Mouse (Mus musculus) intestine, embryonic 15.5 days (tissue): ENCODE results near the gene Arhgef10l. TPM values are rescaled to one million over a fixed set of nuclear protein-coding genes. Genes with fewer than 3 reads are reported as not detected.

Experiments used
- ATAC-seq: fragments of 200-750 bp; cut with Nextera tagmentation; 2 replicates; pipeline ENCODE4 v1.8.0; 2017; ENCODE audit warnings: moderate TSS enrichment, moderate library complexity
- H3K27ac ChIP-seq: fragments of 300-500 bp; sonication (generic); 2 replicates; pipeline ENCODE4 v1.5.1; 2015; ENCODE audit warnings: mild to moderate bottlenecking, inconsistent platforms
- H3K27me3 ChIP-seq: fragments of 300-500 bp; sonication (generic); replicated peaks from 2 replicates; pipeline ENCODE4 v1.6.1; 2015; ENCODE audit warnings: inconsistent platforms
- H3K36me3 ChIP-seq: fragments of 300-500 bp; sonication (generic); 2 replicates; pipeline ENCODE4 v1.6.1; 2015; ENCODE audit warnings: inconsistent platforms
- H3K4me1 ChIP-seq: fragments of 300-500 bp; sonication (generic); replicated peaks from 2 replicates; pipeline ENCODE4 v1.6.1; 2015; ENCODE audit warnings: inconsistent platforms
- H3K4me2 ChIP-seq: fragments of 300-500 bp; sonication (generic); replicated peaks from 2 replicates; pipeline ENCODE4 v1.6.1; 2015; ENCODE audit warnings: mild to moderate bottlenecking, inconsistent platforms
- H3K4me3 ChIP-seq: fragments of 300-500 bp; sonication (generic); replicated peaks from 2 replicates; pipeline ENCODE4 v1.5.1; 2015; ENCODE audit warnings: inconsistent platforms
- H3K9ac ChIP-seq: fragments of 300-500 bp; sonication (generic); 2 replicates; pipeline ENCODE4 v1.6.1; 2015; ENCODE audit warnings: inconsistent platforms
- H3K9me3 ChIP-seq: fragments of 300-500 bp; sonication (generic); 2 replicates; pipeline ENCODE4 v1.6.1; 2016; ENCODE audit warnings: inconsistent platforms
- WGBS: fragments of 180-500 bp; shearing (Covaris S2); methylation state at CpG from one replicate; pipeline ENCODE4 v1.1.7; 2015; 5-methylcytosine and 5-hydroxymethylcytosine counted together
- polyA plus RNA-seq: library from polyadenylated mRNA; unstranded; fragments of >200 nt; fragmentation: Nextera tagmentation; extraction: Ambion mirVana; gene quantifications from 2 replicates; pipeline ENCODE4 v1.2.1, GENCODE M21; 2015

The Arhgef10l gene
- polyA plus RNA-seq, 1 experiment from 2014 or later = 15.3 TPM

DNA sequence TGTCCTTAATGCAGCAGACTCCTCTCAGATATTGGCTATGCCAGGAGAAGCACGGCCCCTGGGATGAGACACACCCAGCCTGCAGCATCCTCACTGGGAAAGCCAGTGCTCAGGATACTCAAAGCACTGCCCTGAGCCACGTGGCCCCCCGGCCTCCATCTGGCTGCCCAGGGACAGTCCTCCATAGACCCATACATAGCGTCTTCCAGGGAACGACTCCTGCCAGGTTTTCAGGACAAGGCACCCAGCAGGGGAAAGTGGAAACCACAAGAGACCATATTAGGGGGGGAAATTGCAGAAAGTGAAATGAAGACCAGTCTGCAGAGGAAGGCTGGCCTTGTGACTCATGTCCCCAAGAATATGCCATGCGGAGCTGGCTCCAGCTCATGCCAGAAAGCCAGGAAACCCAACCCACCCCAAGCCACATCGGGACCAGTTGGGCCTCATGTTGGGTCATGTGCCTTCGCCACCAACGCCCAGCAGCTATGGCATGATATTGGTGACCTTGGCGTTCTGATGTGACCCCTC, 30.9 kb downstream of the Arhgef10l start:
- Histone ChIP-seq H3K4me2 (no peak overlapping the region), H3K27me3 (no peaks in the 10 kb centered on the region), H3K9ac (no peak overlapping the region), H3K36me3 (no peaks in the 10 kb centered on the region), H3K4me1 (peaks cover 32% of the 10 kb centered on the region), H3K4me3 (no peak overlapping the region), H3K9me3 (no peaks in the 10 kb centered on the region), H3K27ac (no peak overlapping the region)
- 76% methylated on average over 10 of the region's 10 CpGs for WGBS
- ATAC-seq = no peak

- 77% methylated on average over 6 of the region's 6 CpGs for WGBS
- H3K4me2 ChIP-seq = 0 out of 2 replicates have a peak overlapping the region, but pooled peaks have one; percentile 19
- H3K4me1 ChIP-seq = peaks cover 44% of the 10 kb centered on the region
- peak overlapping the region; percentile 62 for H3K27ac ChIP-seq
- no peaks in the 10 kb centered on the region for H3K36me3 ChIP-seq
- no peaks in the 10 kb centered on the region for H3K9me3 ChIP-seq
- H3K9ac ChIP-seq = no peak overlapping the region
- ATAC-seq = no peak
- H3K4me3 ChIP-seq = no peak overlapping the region
- H3K27me3 ChIP-seq = no peaks in the 10 kb centered on the region
Observed at GRCm38 (mm10) chr4:140631276-140631849, 34.4 kb downstream of the Arhgef10l start.

GRCm38 (mm10) chr4:140630651-140631241, 35.1 kb downstream of the Arhgef10l start:
- peaks cover 43% of the 10 kb centered on the region for H3K4me1 ChIP-seq
- 0 out of 2 replicates have a peak overlapping the region, but pooled peaks have one; percentile 19 for H3K4me2 ChIP-seq
- 0 out of 2 replicates have a peak overlapping the region, but pooled peaks have one; percentile 3 for H3K9ac ChIP-seq
- WGBS = 41% methylated on average over 15 of the region's 15 CpGs
- peak overlapping the region; percentile 62 for H3K27ac ChIP-seq
- H3K9me3 ChIP-seq = no peaks in the 10 kb centered on the region
- ATAC-seq = 0 out of 2 replicates have a peak, but pooled peaks have one; percentile 25
- no peak overlapping the region for H3K4me3 ChIP-seq
- H3K36me3 ChIP-seq = no peaks in the 10 kb centered on the region
- H3K27me3 ChIP-seq = no peaks in the 10 kb centered on the region

DNA sequence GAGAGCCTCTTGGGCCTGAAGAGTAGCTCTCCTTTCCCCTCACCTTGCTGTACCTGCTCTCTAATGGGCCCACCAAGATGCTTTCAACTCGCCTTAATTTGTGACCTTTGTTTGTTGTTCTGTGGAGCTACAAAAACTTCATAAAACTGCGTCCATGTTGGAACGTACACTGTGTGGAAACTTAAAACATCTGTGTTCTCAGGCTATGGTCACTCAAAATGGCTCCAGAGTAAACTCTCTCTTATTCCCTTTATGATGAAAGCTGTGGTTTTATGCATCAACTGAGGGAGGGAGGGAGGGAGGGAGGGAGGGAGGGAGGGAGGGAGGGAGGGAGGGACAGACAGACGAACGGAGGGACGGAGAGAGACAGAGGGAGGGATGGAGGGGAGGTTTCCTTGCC, 35.7 kb downstream of the Arhgef10l start:
- Histone ChIP-seq H3K9ac (no peak overlapping the region), H3K4me1 (peaks cover 46% of the 10 kb centered on the region), H3K9me3 (no peaks in the 10 kb centered on the region), H3K4me3 (no peak overlapping the region), H3K27ac (0 out of 2 replicates have a peak overlapping the region, but pooled peaks have one; percentile 62), H3K4me2 (no peak overlapping the region), H3K36me3 (no peaks in the 10 kb centered on the region), H3K27me3 (no peaks in the 10 kb centered on the region)
- no peak for ATAC-seq
- WGBS = 65% methylated on average over 6 of the region's 6 CpGs

GRCm38 (mm10) chr4:140628971-140629370, 36.8 kb downstream of the Arhgef10l start:
- 46% methylated on average over 4 of the region's 4 CpGs for WGBS
- H3K4me3 ChIP-seq = no peak overlapping the region
- no peaks in the 10 kb centered on the region for H3K9me3 ChIP-seq
- no peaks in the 10 kb centered on the region for H3K36me3 ChIP-seq
- no peak overlapping the region for H3K27ac ChIP-seq
- no peak overlapping the region for H3K9ac ChIP-seq
- H3K4me2 ChIP-seq = no peak overlapping the region
- H3K4me1 ChIP-seq = peaks cover 49% of the 10 kb centered on the region
- H3K27me3 ChIP-seq = no peaks in the 10 kb centered on the region
- no peak for ATAC-seq

- 65% methylated on average over 11 of the region's 11 CpGs for WGBS
- Histone ChIP-seq H3K4me3 (no peak overlapping the region), H3K27ac (no peak overlapping the region), H3K27me3 (no peaks in the 10 kb centered on the region), H3K9ac (no peak overlapping the region), H3K9me3 (no peaks in the 10 kb centered on the region), H3K4me2 (no peak overlapping the region), H3K4me1 (peaks cover 54% of the 10 kb centered on the region), H3K36me3 (no peaks in the 10 kb centered on the region)
- no peak for ATAC-seq
Observed at GRCm38 (mm10) chr4:140628412-140628943, 37.3 kb downstream of the Arhgef10l start.

GRCm38 (mm10) chr4:140625651-140626525, 39.9 kb downstream of the Arhgef10l start:
- H3K36me3 ChIP-seq = no peaks in the 10 kb centered on the region
- no peak overlapping the region for H3K9ac ChIP-seq
- H3K4me1 ChIP-seq = peaks cover 60% of the 10 kb centered on the region
- WGBS = 70% methylated on average over 12 of the region's 12 CpGs
- ATAC-seq = no peak
- no peak overlapping the region for H3K4me2 ChIP-seq
- no peaks in the 10 kb centered on the region for H3K27me3 ChIP-seq
- H3K4me3 ChIP-seq = no peak overlapping the region
- no peaks in the 10 kb centered on the region for H3K9me3 ChIP-seq
- peak overlapping the region; percentile 92; the same call in 1 of the 2 replicates for H3K27ac ChIP-seq

- Histone ChIP-seq H3K27me3 (no peaks in the 10 kb centered on the region), H3K9me3 (no peaks in the 10 kb centered on the region), H3K4me1 (peaks cover 54% of the 10 kb centered on the region), H3K4me3 (peak overlapping the region; percentile 17), H3K4me2 (peak overlapping the region; percentile 53), H3K36me3 (no peaks in the 10 kb centered on the region), H3K9ac (peak overlapping the region; percentile 36), H3K27ac (peak overlapping the region; percentile 92)
- ATAC-seq = peak; percentile 87
- 3% methylated on average over 11 of the region's 12 CpGs for WGBS
Observed at GRCm38 (mm10) chr4:140624468-140625176, 41.2 kb downstream of the Arhgef10l start.

- Histone ChIP-seq H3K27me3 (no peaks in the 10 kb centered on the region), H3K36me3 (no peaks in the 10 kb centered on the region), H3K9ac (peak overlapping the region; percentile 34), H3K4me2 (peak overlapping the region; percentile 53), H3K4me3 (peak overlapping the region; percentile 17; the same call in 1 of the 2 replicates), H3K9me3 (no peaks in the 10 kb centered on the region), H3K27ac (peak overlapping the region; percentile 92), H3K4me1 (peaks cover 48% of the 10 kb centered on the region)
- ATAC-seq = peak; percentile 13; the same call in 1 of the 2 replicates
- 8% methylated on average over 10 of the region's 10 CpGs for WGBS
Observed at GRCm38 (mm10) chr4:140624087-140624467, 41.7 kb downstream of the Arhgef10l start.

GRCm38 (mm10) chr4:140622819-140623218, 43.0 kb downstream of the Arhgef10l start:
- 0 out of 2 replicates have a peak, but pooled peaks have one; percentile 6 for ATAC-seq
- Histone ChIP-seq H3K36me3 (no peaks in the 10 kb centered on the region), H3K27ac (peak overlapping the region; percentile 92), H3K4me1 (peaks cover 42% of the 10 kb centered on the region), H3K4me3 (no peak overlapping the region), H3K9me3 (no peaks in the 10 kb centered on the region), H3K4me2 (peak overlapping the region; percentile 53; the same call in 1 of the 2 replicates), H3K27me3 (no peaks in the 10 kb centered on the region), H3K9ac (no peak overlapping the region)
- 35% methylated on average over 4 of the region's 4 CpGs for WGBS

DNA sequence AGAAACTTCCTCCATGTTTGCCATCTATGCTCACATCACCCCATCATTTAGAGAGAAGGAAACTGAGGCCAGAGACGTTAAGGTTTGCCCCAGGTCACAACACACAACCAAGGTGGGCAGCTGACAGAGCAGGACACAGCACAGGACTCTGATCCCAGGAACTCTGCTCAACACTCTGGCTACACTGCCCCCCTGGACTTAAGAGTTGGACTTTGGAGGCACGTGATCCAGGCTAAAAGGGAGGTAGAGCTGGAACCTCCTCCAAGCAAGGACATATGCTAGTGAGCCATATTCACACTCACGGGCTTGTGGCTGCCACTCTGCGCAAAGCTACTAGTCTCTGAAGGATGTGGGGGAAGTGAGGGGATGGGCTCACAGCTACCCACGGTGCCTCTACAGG, 45.3 kb downstream of the Arhgef10l start:
- Histone ChIP-seq H3K9me3 (no peaks in the 10 kb centered on the region), H3K36me3 (no peaks in the 10 kb centered on the region), H3K4me3 (no peak overlapping the region), H3K9ac (no peak overlapping the region), H3K4me1 (peaks cover 57% of the 10 kb centered on the region), H3K27me3 (no peaks in the 10 kb centered on the region), H3K4me2 (no peak overlapping the region), H3K27ac (0 out of 2 replicates have a peak overlapping the region, but pooled peaks have one; percentile 18)
- 59% methylated on average over 5 of the region's 5 CpGs for WGBS
- no peak for ATAC-seq
